Mouse (Mus musculus) mesoderm, embryonic 11.5 days (tissue): ENCODE measurements around the gene Zfp273.
"Not testable (repeated sequence)": the region's sequence is repeated elsewhere in the genome, so short reads cannot be mapped to it uniquely, and the experiment has no call there.

Source experiments
- DNase-seq: peaks from one replicate; pipeline ENCODE4 v3.0.0-alpha.2; 2012; ENCODE audit warnings: low read depth, low spot score

The Zfp273 gene

DNA sequence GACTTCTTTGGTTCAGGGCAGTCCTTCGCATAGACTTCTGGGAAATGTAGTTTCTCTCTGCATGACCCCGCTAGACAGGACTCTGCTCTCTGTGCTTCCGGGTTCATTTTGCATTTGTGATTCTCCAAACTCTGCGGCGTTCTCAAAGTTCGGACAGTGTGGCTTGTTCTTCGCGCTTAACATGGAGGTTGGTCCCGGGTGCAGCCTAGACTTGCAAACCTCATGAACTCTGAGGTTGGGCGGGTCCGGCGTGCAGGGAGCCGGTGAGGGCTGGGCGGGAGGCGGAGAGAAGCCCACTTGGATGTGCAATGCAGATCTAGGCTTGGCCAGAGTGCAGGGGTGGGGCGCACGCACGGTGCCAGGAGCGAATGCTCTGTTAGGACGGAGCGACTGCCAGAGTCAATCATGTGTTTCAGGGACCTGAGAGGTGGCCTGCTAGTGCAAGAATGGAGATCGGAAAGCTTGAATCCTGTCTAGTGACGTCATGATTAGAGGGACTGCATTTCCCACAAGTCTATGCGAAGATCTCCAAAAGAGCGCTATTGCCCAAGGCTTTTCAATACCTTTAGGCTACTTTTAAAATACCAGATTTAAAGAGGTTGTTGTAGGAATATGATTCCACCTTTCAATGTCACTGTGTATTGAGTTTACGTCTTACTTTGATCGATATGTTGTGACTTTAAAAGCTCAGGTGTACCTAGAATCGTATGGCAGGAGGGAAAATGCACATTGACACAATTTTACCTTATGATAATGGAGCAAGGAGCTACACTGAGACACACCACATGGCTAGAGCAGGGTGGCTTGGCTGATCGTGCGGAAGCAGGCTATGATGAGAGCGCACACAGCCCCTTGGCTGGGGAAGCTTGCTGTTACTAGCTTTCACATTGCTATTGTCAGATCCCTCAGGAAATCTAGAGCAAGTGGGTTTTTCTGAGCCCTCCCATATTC lies at the start of gene Zfp273:
Gene Zfp273 (plus strand): TSS at position 31 of the 951 bp plus-strand sequence.
- peak; percentile 77 for DNase-seq

DNA sequence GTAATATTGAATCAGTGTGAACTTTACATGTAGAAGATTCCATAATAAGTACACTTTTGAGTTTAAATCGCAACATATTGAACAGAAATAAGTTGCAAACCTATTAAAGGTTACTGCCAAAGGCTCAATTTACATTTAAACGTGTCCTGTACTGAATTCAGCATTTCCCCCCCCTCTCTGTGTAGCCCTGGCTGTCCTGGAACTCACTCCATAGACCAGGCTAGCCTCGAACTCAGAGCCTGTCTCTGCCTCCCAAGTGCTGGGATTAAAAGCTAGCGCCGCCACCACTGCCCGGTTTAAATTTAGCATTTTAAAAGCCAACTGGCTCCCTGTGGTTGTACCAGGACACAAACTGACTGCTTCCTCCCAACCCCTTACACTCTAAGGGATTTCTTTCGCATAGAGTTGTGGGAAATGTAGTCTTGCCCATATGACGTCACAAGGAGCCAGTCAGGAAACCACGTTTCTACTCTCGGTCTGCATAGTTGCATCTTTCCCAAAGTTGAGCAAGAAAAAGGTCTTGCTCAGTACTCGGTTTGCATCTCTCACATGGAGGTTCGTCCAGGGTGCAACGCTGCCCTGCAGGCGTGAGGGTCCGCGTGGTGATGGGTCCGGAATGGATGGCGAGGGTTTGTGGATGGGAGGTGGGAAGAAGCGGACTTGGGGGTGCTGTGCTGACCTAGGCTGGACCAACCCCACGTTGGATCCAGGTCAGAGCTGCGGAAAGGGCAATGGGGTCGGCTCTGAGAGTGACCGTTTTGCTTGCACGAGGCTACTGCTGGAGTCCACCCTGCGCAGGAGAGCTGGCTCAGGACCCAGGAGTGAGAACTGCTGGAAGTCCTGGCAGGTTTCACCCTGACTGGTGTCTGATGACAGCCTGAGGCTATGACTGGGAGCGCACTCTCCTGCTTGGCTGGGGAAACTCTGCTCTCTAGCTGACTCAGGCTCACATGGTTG lies 34.0 kb upstream of the Zfp273 start, which contains the start of gene Zfp493:
Gene Zfp493 (plus strand): TSS at position 429 of the 957 bp plus-strand sequence.
- DNase-seq, result peak; percentile 79

DNA sequence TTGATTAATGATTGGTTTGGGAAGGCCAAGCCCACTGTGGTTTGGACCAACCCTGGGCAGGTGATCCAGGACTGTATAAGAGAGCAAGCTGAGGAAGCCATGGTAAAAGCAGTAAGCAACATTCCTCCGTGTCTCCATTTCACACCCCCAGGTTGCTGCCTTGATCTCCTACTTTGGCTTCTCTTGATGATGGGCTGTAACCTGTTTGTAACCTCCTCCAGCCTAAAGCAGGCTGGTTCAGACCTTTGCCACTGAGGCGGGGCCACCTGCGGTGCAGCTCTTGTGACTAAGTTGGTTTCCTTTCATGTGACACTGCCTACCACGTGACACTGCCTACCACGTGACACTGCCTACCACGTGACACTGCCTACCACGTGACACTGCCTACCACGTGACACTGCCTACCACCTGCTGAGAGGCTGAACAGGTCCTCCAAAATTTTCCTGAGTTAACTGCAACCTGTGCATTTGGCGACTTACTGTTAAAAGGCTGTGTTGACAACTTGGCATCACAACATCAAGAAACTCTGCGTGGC lies 21.6 kb upstream of the Zfp273 start:
- DNase-seq, result no peak

DNA sequence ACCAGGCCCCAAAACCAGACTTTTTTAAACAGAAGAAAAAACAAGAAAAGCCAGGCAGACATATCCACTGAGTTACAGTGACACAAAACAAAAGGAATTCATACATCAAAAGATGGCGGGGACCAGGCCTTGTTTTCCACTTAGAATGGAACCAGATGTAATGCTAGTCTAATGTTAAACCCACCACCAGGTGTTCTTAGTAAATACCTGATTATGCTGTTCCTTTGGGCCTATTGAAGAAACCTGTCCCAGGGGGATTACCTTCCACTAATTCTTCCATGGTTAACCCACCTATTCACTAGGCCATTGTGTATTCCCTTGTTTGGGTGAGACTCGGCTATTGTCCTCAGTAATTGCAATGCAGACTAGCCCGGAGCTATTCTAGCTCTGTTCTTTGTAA lies 14.9 kb upstream of the Zfp273 start:
- no peak for DNase-seq

DNA sequence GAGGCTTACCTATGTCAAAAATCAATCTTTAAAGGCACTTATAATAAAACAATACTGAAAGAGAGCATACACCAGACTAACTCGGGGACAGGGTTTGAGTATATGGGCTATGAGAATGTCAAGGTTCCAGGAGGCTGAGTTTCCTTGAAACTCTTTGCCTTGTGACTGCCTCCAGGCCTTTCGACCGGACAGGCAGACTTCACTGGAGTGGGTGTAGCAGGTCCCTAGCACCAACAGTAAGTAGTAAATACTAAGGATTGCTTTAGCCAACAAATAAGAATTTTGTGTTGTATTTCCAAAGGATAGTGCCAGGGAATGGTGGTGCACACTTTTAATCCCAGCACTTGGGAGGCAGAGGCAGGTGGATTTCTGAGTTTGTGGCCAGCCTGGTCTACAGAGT lies 14.4 kb upstream of the Zfp273 start:
- DNase-seq, result not testable (repeated sequence)

DNA sequence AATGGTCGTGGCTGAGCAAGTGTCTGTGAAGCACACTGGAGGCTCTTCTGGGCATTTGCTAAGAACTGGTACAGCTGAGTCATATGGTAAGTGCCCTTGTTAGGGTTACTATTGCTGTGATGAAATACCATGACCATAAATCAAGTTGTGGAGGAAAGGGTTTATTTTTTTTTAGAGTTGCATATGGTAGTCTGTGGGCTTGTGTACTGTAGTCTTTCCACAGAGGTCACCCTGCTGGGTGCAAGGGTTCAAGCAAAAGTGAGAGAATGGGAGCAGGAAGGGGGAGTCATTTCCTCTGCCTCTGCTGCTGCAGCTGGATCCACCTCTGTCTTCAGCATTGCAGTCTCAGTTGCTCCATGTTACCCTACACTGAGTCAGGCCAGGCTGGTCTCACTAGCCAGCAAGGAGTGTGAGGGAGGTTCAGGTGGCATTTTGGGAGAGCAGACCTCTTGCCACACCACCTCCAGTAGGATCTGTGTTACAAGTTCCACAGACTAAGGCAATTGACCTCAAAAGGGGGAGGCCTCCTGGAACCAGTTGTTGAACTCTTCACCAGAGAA lies 1.8 kb upstream of the Zfp273 start:
- no peak for DNase-seq

DNA sequence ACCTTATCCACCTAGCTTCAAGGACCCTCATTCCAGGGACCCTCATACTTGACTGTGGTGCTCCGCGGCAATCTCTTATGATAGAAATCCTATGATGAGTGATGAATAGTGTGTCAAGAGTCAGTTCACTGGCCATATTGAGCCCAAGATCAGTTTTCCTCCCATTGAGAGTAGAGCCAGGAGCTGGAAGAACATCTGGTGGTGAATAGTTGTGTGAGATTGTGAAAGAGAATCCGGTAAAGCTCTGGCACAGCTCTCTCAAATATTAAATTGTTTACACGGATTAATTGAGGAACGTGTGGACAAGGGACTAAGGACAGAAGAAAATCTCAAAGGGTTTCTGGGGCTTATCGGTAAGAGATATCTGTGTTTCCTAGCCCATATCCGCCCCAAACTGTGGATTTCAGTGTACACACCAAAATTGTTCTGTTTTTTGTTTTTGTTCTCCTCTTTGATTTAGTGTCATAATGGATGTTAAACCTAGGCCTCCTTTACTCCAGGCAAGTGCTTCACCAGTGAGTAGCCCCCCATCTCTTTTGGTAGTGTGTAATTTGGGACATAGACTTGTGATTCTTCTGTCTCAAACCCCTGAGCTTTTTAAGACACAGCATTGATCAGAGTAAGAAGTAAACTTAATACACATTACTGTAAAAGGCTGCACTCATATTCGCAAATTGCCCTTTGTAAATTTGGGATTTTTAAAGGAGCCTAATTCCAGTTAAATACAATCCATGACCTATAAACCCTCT lies 405 bp upstream of the Zfp273 start:
- DNase-seq, result no peak

DNA sequence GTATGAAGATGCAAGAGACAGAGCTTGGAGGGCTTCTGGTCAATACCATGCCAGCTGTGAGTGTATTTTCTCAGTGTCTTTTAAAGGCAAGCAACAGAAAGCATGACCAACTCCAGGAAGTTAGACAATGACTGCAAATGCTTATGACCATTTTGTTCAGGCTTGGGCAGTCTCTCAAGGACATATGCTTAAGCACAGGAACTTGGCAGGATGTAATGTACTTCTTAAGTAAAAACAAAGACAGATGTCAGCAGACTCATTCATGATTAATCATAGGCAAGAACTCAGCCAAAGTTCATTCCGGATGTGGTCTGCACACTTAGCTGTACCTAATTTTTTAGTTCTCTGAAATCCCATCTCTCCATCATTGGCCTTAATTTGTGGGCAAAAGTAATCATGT lies 5.1 kb downstream of the Zfp273 start:
- DNase-seq, result no peak

DNA sequence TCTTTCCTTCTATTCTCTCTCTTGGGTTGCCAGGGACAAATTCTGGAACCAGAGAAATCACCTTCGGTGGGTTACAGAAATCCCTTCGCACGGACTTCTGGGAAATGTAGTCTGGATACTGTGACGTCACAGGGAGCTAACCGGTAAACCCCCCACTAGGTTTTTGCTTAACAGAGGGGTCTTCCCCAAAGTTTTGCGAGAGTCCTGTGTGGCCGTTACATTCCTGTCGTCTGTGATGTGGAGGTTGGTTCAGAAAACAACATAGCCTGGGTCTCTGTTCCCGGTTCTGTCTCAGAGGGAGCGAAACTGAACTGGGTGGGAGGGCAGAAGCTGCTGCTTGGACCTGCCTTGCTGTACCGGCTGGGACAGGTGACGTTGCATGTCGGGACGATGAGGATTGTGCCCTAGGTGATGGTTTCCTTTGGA lies 17.4 kb downstream of the Zfp273 start, which contains the start of gene Gm10037:
Gene Gm10037 (plus strand): TSS at position 196 of the 426 bp plus-strand sequence.
- peak; percentile 43 for DNase-seq

DNA sequence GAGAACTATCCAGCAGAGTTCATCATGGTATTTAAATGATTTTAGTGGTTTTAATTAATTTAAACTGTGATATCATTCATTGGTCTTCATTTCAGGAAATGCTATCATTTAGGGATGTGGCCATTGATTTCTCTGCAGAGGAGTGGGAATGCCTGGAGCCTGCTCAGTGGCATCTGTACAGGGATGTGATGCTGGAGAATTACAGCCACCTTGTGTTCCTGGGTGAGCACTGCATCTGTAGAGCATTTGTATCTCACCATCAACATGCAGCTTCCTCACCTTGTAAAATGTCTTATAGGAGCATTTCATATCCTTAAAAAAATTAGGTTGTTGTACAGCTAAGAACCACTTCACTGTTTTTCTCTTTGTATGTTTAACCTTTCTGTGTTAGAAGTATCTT lies 19.6 kb downstream of the Zfp273 start:
- not testable (repeated sequence) for DNase-seq

DNA sequence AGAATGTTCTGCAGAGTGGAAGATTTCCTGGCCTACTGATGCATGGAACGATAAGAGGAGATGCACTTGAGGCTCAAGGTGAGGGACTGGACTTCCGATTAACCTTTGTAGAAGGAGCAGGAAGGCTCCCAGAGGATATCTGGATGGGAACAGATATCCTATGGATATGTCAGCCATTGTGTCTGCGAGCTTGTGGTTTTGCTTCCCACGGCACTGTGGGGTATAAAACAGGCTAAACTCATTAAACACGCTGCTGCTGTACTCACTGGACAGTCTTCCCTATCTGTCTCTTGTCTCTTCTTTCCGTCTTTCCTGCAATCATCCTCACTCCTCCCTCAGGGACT lies 30.2 kb downstream of the Zfp273 start:
- no peak for DNase-seq

DNA sequence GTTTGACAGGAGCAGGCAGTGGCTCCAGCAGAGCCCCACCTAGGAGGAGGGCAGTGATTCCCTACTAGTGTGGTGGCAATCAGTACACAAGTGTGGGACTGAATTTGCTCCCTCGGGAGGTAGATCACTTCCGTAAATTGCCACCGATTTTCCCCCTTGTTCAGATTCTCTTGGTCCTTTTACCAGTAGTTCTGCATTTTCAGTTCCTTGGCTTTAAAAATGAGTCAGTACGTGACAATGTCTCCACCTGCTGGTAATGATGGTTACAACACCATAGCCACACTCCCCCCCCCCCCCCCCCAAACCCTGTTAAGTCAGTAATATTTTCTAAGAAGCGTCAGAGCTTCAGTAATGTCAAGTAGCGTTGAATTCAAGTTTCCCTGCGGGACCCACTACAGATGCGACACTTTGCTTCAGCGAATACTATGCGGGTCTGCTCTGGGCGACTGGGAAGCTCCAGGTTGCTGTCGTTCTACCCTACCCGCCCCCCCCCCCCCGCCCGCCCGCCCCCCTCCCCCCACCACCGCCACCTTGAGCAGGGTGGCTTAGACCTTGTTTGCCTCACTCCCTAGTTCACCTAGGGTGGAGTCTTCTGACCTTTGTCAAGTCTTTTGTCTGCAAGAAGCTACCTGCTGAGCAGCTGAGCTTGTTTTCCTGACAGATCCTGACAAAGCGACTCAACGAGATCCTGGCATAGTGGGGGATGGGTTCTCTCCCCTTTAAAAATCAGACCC lies 30.7 kb downstream of the Zfp273 start:
- peak; percentile 73 for DNase-seq

DNA sequence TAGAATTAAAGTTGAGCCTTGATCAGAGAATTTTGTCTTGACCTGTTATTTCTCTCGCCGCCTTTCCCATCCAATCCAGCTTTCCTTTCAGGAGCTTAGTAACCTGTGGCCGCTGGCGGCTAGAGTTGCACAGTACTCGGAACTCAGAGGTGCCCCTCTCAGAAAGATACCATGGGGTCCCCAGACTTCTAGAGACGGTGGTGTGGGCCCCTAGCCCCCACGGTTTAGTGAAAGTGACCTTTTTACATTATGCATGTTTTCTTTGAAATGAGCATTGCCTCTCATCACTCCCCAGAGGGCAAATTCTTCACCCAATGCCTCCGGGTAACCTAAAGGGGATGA lies 31.3 kb downstream of the Zfp273 start:
- DNase-seq, result no peak

DNA sequence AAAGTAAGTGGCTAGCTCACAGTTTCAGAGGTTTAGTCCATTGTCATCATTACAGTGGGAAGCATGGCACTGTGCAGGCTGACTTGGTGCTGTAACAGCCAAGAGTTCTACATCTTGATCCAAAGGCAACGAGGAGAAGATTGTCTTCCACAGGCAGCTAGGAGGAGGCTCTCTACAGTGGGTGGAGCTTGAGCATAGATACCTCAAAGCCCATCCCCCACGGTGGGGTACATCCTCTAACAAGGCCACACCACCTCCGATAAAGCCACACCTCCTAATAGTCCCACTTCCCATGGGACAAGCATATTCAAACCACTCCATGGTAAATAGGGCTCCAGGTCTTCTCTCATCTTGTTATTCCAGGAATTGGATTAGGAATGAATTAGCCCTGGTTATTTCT lies 36.8 kb downstream of the Zfp273 start:
- DNase-seq, result no peak

DNA sequence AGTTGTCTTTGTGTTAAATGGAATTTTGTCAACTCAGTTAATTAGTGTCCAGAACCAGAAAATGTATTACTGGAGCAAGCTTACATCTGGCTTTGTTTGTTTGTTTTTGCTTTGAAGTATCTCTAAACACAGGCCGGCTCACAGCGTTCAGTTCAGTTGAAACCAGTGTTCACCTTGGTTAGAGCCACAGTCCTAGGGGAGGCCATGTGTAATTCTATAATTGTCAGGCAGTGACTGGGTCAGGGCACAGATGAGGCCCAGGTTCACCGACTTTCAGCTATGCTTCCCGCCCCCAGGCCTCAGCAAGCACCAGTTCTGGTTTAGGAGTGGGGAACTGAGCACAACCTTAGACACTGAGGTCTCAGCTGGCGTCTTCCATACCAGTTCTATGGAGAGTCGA lies 39.6 kb downstream of the Zfp273 start:
- no peak for DNase-seq

DNA sequence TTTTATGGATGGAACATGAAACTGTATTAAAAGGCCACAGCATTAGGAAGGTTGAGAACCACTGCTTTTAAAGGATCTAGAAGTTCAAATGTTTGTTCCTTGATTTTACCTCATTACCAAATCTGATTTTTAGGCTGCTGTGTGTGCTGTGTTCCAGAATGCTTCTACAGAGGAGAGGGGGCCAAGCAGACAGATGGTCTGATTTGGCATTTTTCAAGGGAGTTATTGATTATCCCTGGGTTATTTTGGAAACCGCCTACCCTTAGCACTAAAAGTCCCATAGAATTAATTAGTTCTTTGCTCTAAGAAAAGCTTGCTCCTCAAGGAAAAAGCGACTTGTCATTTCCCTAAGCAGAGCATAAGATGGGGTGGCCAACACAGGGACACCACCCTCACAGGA lies 40.4 kb downstream of the Zfp273 start:
- DNase-seq, result no peak

DNA sequence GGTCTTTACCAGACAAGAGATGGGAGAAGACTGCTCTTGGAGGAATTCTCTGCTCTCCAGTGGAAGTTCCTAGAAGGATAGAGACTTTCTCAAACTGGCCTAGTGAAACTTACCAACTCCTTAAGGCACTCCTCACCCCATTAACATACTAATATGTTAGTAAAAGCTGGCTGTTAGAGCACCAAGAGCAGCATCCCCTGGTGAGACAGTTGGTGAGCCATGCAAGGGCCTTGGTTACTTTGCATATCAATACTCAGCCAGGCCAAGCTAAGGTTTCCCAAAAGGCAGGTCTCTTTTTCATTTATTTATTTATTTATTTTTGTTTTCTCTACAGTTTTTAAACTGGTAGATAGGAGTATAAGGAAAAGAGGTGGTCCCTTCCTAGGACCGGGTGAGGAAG lies 43.8 kb downstream of the Zfp273 start:
- no peak for DNase-seq

DNA sequence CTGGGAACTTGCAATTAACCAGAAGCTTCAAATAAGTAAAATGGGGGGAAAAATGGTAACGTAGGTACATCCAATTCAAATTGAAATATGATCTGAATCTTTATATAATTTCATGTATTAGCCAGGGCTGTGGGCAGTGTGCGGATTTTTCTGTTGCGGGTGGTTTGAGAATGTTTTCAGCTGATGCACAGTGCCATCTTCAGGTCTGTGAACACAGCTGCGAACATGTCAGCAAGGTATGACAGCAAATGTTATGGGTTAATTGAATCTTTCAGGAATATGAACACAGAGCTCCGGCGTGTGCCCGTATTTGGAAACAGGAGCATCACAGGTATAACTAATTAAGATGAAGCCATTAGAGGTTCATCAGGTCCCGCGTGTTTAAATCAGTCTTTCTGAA lies 49.0 kb downstream of the Zfp273 start:
- DNase-seq, result no peak

DNA sequence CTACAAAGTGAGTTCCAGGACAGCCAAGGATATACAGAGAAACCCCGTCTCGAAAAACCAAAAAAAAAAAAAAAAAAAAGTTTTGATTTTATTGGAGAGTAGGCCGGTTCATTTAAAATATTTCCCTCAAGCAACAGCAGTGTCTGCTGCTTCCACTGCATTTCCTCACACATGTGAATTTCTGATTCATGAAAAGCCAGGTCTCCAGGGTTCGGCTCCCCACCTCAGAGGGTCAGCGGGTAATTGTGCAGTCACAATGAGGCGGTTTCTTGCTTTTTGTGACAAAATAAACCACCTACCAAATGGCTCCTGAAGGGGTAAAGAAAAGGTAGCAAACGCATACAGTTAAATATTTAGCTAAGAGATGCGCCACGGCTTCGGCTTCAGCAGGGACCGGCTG lies 49.5 kb downstream of the Zfp273 start, which contains the start of gene BC048507:
Gene BC048507 (plus strand): TSS at position 301 of the 400 bp plus-strand sequence.
- no peak for DNase-seq

DNA sequence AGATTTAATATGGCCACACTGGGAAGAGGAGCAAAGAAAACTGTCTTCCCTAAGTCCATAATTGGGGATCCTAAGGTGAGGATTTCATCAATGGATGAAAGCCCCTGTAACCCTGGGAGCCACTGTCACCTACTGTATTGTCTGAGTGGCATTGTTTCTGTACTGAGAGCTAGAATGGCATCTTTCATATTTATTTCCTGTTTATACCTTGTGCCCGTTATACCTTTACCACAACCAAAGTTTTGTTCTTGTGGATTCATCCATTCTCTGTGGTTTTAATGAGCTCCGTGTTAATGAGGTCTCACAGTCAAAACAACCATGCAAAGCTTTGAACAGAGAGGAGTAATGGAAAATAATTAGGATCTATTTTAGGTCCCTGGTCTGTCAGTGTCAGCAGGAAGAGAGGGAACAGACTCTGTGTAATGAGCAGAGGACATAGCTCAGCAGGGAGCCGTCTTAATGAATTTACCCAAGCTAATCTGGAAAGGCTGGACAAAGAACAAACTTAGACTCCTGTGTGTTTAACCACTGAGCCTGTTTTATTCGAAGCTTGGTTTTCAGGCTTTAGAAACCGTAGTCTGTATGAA lies 51.3 kb downstream of the Zfp273 start:
- DNase-seq, result no peak
